In the genomic region with DNA sequence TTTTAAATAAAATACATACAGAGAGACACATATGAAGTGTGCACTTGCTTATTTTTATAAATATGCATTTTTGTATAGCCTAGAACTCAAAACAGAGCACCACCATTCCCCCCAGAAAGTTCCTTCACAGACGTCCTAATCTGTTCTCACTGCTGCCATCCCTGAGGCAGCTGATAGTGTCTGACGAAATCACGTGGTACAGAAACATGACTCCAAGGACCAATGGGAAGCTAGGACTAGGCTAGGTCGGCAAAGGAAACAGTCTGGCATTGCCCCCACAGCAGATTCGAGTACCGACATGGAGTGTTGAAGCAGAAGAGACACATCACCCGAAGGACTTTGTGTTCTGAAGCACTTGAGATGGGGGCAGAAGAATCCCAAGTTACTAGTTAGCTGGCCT, we compare ENCODE assay signal across 17 mouse cellular contexts. TPM values are rescaled to one million over a fixed set of nuclear protein-coding genes. Genes with fewer than 3 reads are reported as not detected.
DNase-seq lines count a peak whose midpoint lies in the region; ATAC-seq and TF ChIP-seq lines count a peak whose summit lies in the region.
"Had no signal": no experiment of that assay in that cellular context is flagged by ENCODE, and none has a peak within 500 bp of the region (broad histone marks: within the 10 kb centered on the region; RNA-seq: fewer than 3 reads in every experiment).

No protein-coding gene starts in this region.

- H3K9ac ChIP-seq in liver, postnatal 0 days (replicated peaks): no peak overlapping the region
- no peak overlapping the region for H3K9ac ChIP-seq in forebrain, embryonic 12.5 days
- no peak overlapping the region for H3K9ac ChIP-seq in hindbrain, embryonic 11.5 days (ENCODE audit: low read depth, low read length)
- H3K9ac ChIP-seq: hindbrain, embryonic 14.5 days; limb, embryonic 15.5 days; midbrain, embryonic 15.5 days had no signal

- ATAC-seq in erythroid progenitor cell, adult 5-6 weeks (replicated peaks; ENCODE audit: low FRiP score, poor library complexity, severe bottlenecking): peak; percentile 71
- ATAC-seq in liver, postnatal 0 days: peak; percentile 61
- no peak for ATAC-seq in forebrain, embryonic 12.5 days (ENCODE audit: low FRiP score)
- no peak for ATAC-seq in hindbrain, embryonic 11.5 days (ENCODE audit: low FRiP score)
- ATAC-seq: forebrain, embryonic 14.5 days; midbrain, embryonic 15.5 days had no signal

- H3K4me1 ChIP-seq in liver, postnatal 0 days (ENCODE audit: insufficient read depth): peaks cover 5% of the 10 kb centered on the region
- no peaks in the 10 kb centered on the region for H3K4me1 ChIP-seq in forebrain, embryonic 12.5 days
- H3K4me1 ChIP-seq in hindbrain, embryonic 11.5 days (replicated peaks; ENCODE audit: control insufficient read depth, insufficient read depth, low read length): no peaks in the 10 kb centered on the region
- H3K4me1 ChIP-seq: limb, embryonic 15.5 days; midbrain, embryonic 15.5 days had no signal

- 47% methylated on average over 7 of the region's 7 CpGs for WGBS in liver, postnatal 0 days (ENCODE audit: insufficient replicate concordance)
- 58% methylated on average over 7 of the region's 7 CpGs for WGBS in forebrain, embryonic 12.5 days
- WGBS in hindbrain, embryonic 11.5 days: 58% methylated on average over 7 of the region's 7 CpGs

- no peak overlapping the region for H3K4me3 ChIP-seq in liver, postnatal 0 days (ENCODE audit: low read depth, low read length)
- no peak overlapping the region for H3K4me3 ChIP-seq in forebrain, embryonic 12.5 days (replicated peaks)
- H3K4me3 ChIP-seq in hindbrain, embryonic 11.5 days (ENCODE audit: low read depth, low read length): no peak overlapping the region
- H3K4me3 ChIP-seq: limb, embryonic 15.5 days; midbrain, embryonic 15.5 days had no signal

- no peak for TF ChIP-seq EP300 in liver, postnatal 0 days (IDR thresholded peaks at IDR 0.05; ENCODE audit: low read depth)

- H3K27ac ChIP-seq in liver, postnatal 0 days (ENCODE audit: low read depth): no peak overlapping the region
- H3K27ac ChIP-seq in forebrain, embryonic 12.5 days: no peak overlapping the region
- H3K27ac ChIP-seq in hindbrain, embryonic 11.5 days (ENCODE audit: low read depth, low read length): no peak overlapping the region
- H3K27ac ChIP-seq: hindbrain, embryonic 14.5 days; limb, embryonic 15.5 days; midbrain, embryonic 15.5 days had no signal

- H3K4me2 ChIP-seq in liver, postnatal 0 days (ENCODE audit: low read depth, low read length): no peak overlapping the region
- H3K4me2 ChIP-seq in forebrain, embryonic 12.5 days: no peak overlapping the region
- H3K4me2 ChIP-seq in hindbrain, embryonic 11.5 days (replicated peaks; ENCODE audit: low read depth, low read length): no peak overlapping the region
- H3K4me2 ChIP-seq: hindbrain, embryonic 14.5 days; limb, embryonic 15.5 days; midbrain, embryonic 15.5 days had no signal

- H3K36me3 ChIP-seq in liver, postnatal 0 days (replicated peaks; ENCODE audit: insufficient read depth, low read length): no peaks in the 10 kb centered on the region
- H3K36me3 ChIP-seq in forebrain, embryonic 12.5 days (replicated peaks): peaks cover 14% of the 10 kb centered on the region; the same call in 1 of the 2 replicates
- 0 out of 2 replicates have a peak, but pooled peaks cover 2% of the 10 kb centered on the region for H3K36me3 ChIP-seq in hindbrain, embryonic 11.5 days (ENCODE audit: control insufficient read depth, insufficient read depth, low read length)
- H3K36me3 ChIP-seq: limb, embryonic 15.5 days had no signal

- no peak for TF ChIP-seq CTCF in liver, postnatal 0 days (IDR thresholded peaks at IDR 0.05; ENCODE audit: low read depth)

- H3K9me3 ChIP-seq in liver, postnatal 0 days (ENCODE audit: low read length): no peaks in the 10 kb centered on the region
- no peaks in the 10 kb centered on the region for H3K9me3 ChIP-seq in forebrain, embryonic 12.5 days
- no peaks in the 10 kb centered on the region for H3K9me3 ChIP-seq in hindbrain, embryonic 11.5 days (ENCODE audit: control insufficient read depth, low read length)
- H3K9me3 ChIP-seq: limb, embryonic 15.5 days; midbrain, embryonic 15.5 days had no signal

- peak; percentile 17 for DNase-seq in embryo, embryonic 10 days (ENCODE audit: low spot score)
- DNase-seq in embryo, embryonic 9.5 days (ENCODE audit: extremely low spot score): no peak
- DNase-seq in ES-CJ7 (ENCODE audit: low read depth, low spot score): peak; percentile 62
- no peak for DNase-seq in liver, postnatal 0 days
- no peak for DNase-seq in hindbrain, embryonic 11.5 days (ENCODE audit: low spot score)
- no peak for DNase-seq in layer of hippocampus, adult 18-20 months (ENCODE audit: low spot score in 2 of 2)
- DNase-seq: cerebellum, postnatal 14 days; heart, postnatal 10 days; kidney, adult 18-20 months; kidney, postnatal 25 days; lung, postnatal 4 days had no signal

- H3K27me3 ChIP-seq in liver, postnatal 0 days (ENCODE audit: insufficient read depth, low read length): no peaks in the 10 kb centered on the region
- H3K27me3 ChIP-seq in forebrain, embryonic 12.5 days: no peaks in the 10 kb centered on the region
- no peaks in the 10 kb centered on the region for H3K27me3 ChIP-seq in hindbrain, embryonic 11.5 days (ENCODE audit: control insufficient read depth, insufficient read depth, low read length)
- H3K27me3 ChIP-seq: limb, embryonic 15.5 days; midbrain, embryonic 15.5 days had no signal

RNA-seq across cellular contexts. Expression of a gene that starts 33.7 kb away (rescaled TPM):
- 202 and 224 TPM in 2 replicates for total RNA-seq in erythroid progenitor cell, adult 5-6 weeks (2015; ENCODE audit: low replicate concordance)
- total RNA-seq in erythroid progenitor cell, adult 5-6 weeks (2017; ENCODE audit: low replicate concordance): 300 and 358 TPM in 2 replicates
- 11.7 and 11.8 TPM in 2 replicates for polyA plus RNA-seq in liver, postnatal 0 days (2015; fragmentation: Nextera tagmentation; extraction: Ambion mirVana)
- 36.7 and 36.8 TPM in 2 replicates for polyA plus RNA-seq in forebrain, embryonic 12.5 days (2016; fragmentation: Nextera tagmentation; extraction: Ambion mirVana)
- 37.9 and 38.4 TPM in 2 replicates for polyA plus RNA-seq in hindbrain, embryonic 11.5 days (2014; fragmentation: Nextera tagmentation; extraction: Ambion mirVana)
- 10 to 100 TPM; 45.8 to 48.9 TPM for total RNA-seq in layer of hippocampus, adult 18-20 months (2021)

RNA-seq across cellular contexts. Expression of a gene that starts 34.3 kb away (rescaled TPM):
- total RNA-seq in erythroid progenitor cell, adult 5-6 weeks (2015; ENCODE audit: low replicate concordance): 6.1 and 12.6 TPM in 2 replicates
- 11.7 and 25.8 TPM in 2 replicates for total RNA-seq in erythroid progenitor cell, adult 5-6 weeks (2017; ENCODE audit: low replicate concordance)
- polyA plus RNA-seq in liver, postnatal 0 days (2015; fragmentation: Nextera tagmentation; extraction: Ambion mirVana): 1.0 and 1.1 TPM in 2 replicates
- 53.8 and 63.2 TPM in 2 replicates for polyA plus RNA-seq in forebrain, embryonic 12.5 days (2016; fragmentation: Nextera tagmentation; extraction: Ambion mirVana)
- polyA plus RNA-seq in hindbrain, embryonic 11.5 days (2014; fragmentation: Nextera tagmentation; extraction: Ambion mirVana): 54.7 and 59.5 TPM in 2 replicates
- total RNA-seq in layer of hippocampus, adult 18-20 months (2021): 100 to 1,000 TPM; 192 to 198 TPM

Comparison
In these comparisons a context has a peak if more than half of its experiments do, and no peak if none do; other contexts are left out.
1. DNase-seq: peak in embryo, embryonic 10 days (single experiment) and ES-CJ7 (single experiment); none in embryo, embryonic 9.5 days (single experiment), liver, postnatal 0 days (single experiment), hindbrain, embryonic 11.5 days (single experiment) and layer of hippocampus, adult 18-20 months (0 of 2).
2. ATAC-seq: peak in erythroid progenitor cell, adult 5-6 weeks (single experiment) and liver, postnatal 0 days (single experiment); none in forebrain, embryonic 12.5 days (single experiment) and hindbrain, embryonic 11.5 days (single experiment).
3. RNA of a gene that starts 34.3 kb away (polyA plus RNA-seq): 54.7 to 59.5 TPM in hindbrain, embryonic 11.5 days and 53.8 to 63.2 TPM in forebrain, embryonic 12.5 days; 1.0 to 1.1 TPM in liver, postnatal 0 days; every median in the first group is over 10 times any median in the second.